Mouse (Mus musculus) layer of hippocampus, adult 8-10 months (tissue): Measurements from ENCODE around the gene Myocd. TPM values are rescaled to one million over a fixed set of nuclear protein-coding genes. Genes with fewer than 3 reads are reported as not detected.

Experiments
- DNase-seq, 2 experiments: peaks; one replicate each; pipeline ENCODE4 v3.0.0; 2022; ENCODE audit warnings: low spot score in 2 of 2
- total RNA-seq, 4 experiments: library from RNA; stranded (reverse); gene quantifications; 2 replicates each; pipeline ENCODE4 v1.2.4; 2022

Gene Myocd
- total RNA-seq, 4 experiments from 2014 or later, result 0.10 to 1.8 (median 0.93) TPM

GRCm38 (mm10) chr11:65214954-65215629 lies 54.7 kb downstream of the Myocd start:
- no peak for DNase-seq

GRCm38 (mm10) chr11:65213806-65214205 lies 56.0 kb downstream of the Myocd start:
- no peak for DNase-seq

- no peak for DNase-seq
Measured at GRCm38 (mm10) chr11:65211701-65212100, 58.1 kb downstream of the Myocd start.

- no peak for DNase-seq
Measured at GRCm38 (mm10) chr11:65209441-65209840, 60.3 kb downstream of the Myocd start.

GRCm38 (mm10) chr11:65205306-65205705 lies 64.5 kb downstream of the Myocd start:
- DNase-seq, result no peak

GRCm38 (mm10) chr11:65204651-65205050 lies 65.1 kb downstream of the Myocd start:
- no peak for DNase-seq

GRCm38 (mm10) chr11:65203020-65203419 lies 66.8 kb downstream of the Myocd start:
- DNase-seq, result no peak

GRCm38 (mm10) chr11:65202236-65202635 lies 67.6 kb downstream of the Myocd start:
- no peak for DNase-seq

GRCm38 (mm10) chr11:65198026-65198425 lies 71.8 kb downstream of the Myocd start:
- no peak for DNase-seq

GRCm38 (mm10) chr11:65197280-65197679 lies 72.5 kb downstream of the Myocd start:
- DNase-seq, result peak; percentile 34 to 79

- DNase-seq, result no peak
Measured at GRCm38 (mm10) chr11:65186974-65187373, 82.8 kb downstream of the Myocd start.

GRCm38 (mm10) chr11:65185114-65185513 lies 84.7 kb downstream of the Myocd start:
- DNase-seq, result no peak

GRCm38 (mm10) chr11:65170121-65170750 lies 99.6 kb downstream of the Myocd start:
- no peak for DNase-seq

GRCm38 (mm10) chr11:65162767-65163120 lies 107.0 kb downstream of the Myocd start, which contains the start of gene Arhgap44:
Arhgap44 (minus strand) TSS chr11:65162961.
- DNase-seq, result peak; percentile 50 to 64

- peak; percentile 16 to 19 for DNase-seq
Measured at GRCm38 (mm10) chr11:65161881-65162766, 107.7 kb downstream of the Myocd start.

GRCm38 (mm10) chr11:65160991-65161880 lies 108.6 kb downstream of the Myocd start:
- DNase-seq, result peak in 1 of 2 experiments; percentile 15

- DNase-seq, result no peak
Measured at GRCm38 (mm10) chr11:65159791-65160190, 110.0 kb downstream of the Myocd start, which contains the start of gene 1700086D15Rik. 1700086D15Rik (minus strand) TSS chr11:65159891.

GRCm38 (mm10) chr11:65158658-65158990 lies 111.2 kb downstream of the Myocd start:
- no peak for DNase-seq

GRCm38 (mm10) chr11:65157966-65158657 lies 111.7 kb downstream of the Myocd start:
- no peak for DNase-seq

- no peak for DNase-seq
Measured at GRCm38 (mm10) chr11:65153006-65153405, 116.8 kb downstream of the Myocd start.
